Mouse (Mus musculus): ENCODE data around the gene Hoxa6.

- TF ChIP-seq CTCF (IDR thresholded peaks at IDR 0.05; ENCODE audit: borderline replicate concordance, extremely low read depth, insufficient read depth, insufficient read length) (no peak), POLR2A (IDR thresholded peaks at IDR 0.05; ENCODE audit: borderline replicate concordance, extremely low read depth, insufficient read depth, insufficient read length, poor library complexity, severe bottlenecking) (no peak)
Measured at GRCm38 (mm10) chr6:52182793-52183192, 25.7 kb downstream of the Hoxa6 start.
